Mouse (Mus musculus) intestine, embryonic 14.5 days (tissue): ENCODE results near the gene Trhr2. TPM values are rescaled to one million over a fixed set of nuclear protein-coding genes. Genes with fewer than 3 reads are reported as not detected.

ENCODE experiments used
- ATAC-seq: fragments of 200-750 bp; cut with Nextera tagmentation; replicated peaks from 2 replicates; pipeline ENCODE4 v1.8.0; 2017; ENCODE audit warnings: low read depth, moderate number of reproducible peaks, moderate TSS enrichment, moderate library complexity; ENCODE audit not compliant: low FRiP score, low TSS enrichment
- DNase-seq: peaks from one replicate; pipeline ENCODE4 v3.0.0-alpha.2; 2018; ENCODE audit warnings: low spot score
- H3K27ac ChIP-seq: fragments of 300-500 bp; sonication (generic); 2 replicates; pipeline ENCODE4 v1.5.1; 2014; ENCODE audit warnings: low read depth, mild to moderate bottlenecking, control low read depth
- H3K27me3 ChIP-seq: fragments of 300-500 bp; sonication (generic); replicated peaks from 2 replicates; pipeline ENCODE4 v1.6.1; 2014; ENCODE audit warnings: low read length, control low read depth; ENCODE audit not compliant: control insufficient read depth, insufficient read depth
- H3K36me3 ChIP-seq: fragments of 300-500 bp; sonication (generic); 2 replicates; pipeline ENCODE4 v1.6.1; 2014; ENCODE audit warnings: low read length, control low read depth; ENCODE audit not compliant: control insufficient read depth, insufficient read depth
- H3K4me1 ChIP-seq: fragments of 300-500 bp; sonication (generic); replicated peaks from 2 replicates; pipeline ENCODE4 v1.6.1; 2014; ENCODE audit warnings: low read length, control low read depth, mixed read lengths; ENCODE audit not compliant: control insufficient read depth, insufficient read depth
- H3K4me2 ChIP-seq: fragments of 300-500 bp; sonication (generic); 2 replicates; pipeline ENCODE4 v1.6.1; 2014; ENCODE audit warnings: low read length
- H3K4me3 ChIP-seq: fragments of 300-500 bp; sonication (generic); 2 replicates; pipeline ENCODE4 v1.5.1; 2014; ENCODE audit warnings: low read depth, low read length, control low read depth, mixed read lengths
- H3K9ac ChIP-seq: fragments of 300-500 bp; sonication (generic); 2 replicates; pipeline ENCODE4 v1.6.1; 2014; ENCODE audit warnings: mild to moderate bottlenecking, low read length
- H3K9me3 ChIP-seq: fragments of 300-500 bp; sonication (generic); 2 replicates; pipeline ENCODE4 v1.6.1; 2016; ENCODE audit warnings: low read length, control low read depth; ENCODE audit not compliant: control insufficient read depth
- WGBS: fragments of 180-500 bp; shearing (Covaris S2); extraction: QIAGEN DNeasy Blood & Tissue Kit; methylation state at CpG from one replicate; pipeline ENCODE4 v1.1.7; 2014; 5-methylcytosine and 5-hydroxymethylcytosine counted together
- polyA plus RNA-seq: library from polyadenylated mRNA; unstranded; fragments of >200 nt; fragmentation: Nextera tagmentation; extraction: Ambion mirVana; gene quantifications from 2 replicates; pipeline ENCODE4 v1.2.1, GENCODE M21; 2014

Trhr2 gene
- polyA plus RNA-seq, 1 experiment from 2014 or later, result not detected

DNA sequence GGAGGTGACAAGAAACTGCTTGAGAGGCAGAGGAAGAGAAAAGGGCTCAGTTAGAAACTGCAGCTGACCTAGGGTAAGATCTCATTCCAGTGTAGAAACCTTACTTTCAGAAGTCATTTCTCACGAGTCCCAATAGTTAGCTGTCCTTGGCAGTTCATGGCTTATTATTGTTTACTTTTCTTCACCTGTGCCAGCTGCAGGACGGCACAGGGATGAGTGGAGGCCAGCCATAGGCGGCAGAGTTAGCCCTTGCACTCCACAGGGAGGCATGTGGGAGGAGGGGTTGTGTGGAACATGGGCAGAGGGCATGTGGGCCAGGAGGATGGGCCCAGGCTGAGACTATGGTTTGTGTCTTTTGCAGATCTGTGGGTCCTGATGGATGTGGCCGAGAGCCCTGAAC lies 22.5 kb upstream of the Trhr2 start:
- H3K27me3 ChIP-seq, result no peaks in the 10 kb centered on the region
- no peak overlapping the region for H3K4me2 ChIP-seq
- H3K4me3 ChIP-seq, result no peak overlapping the region
- 64% methylated on average over 4 of the region's 4 CpGs for WGBS
- ATAC-seq, result no peak
- H3K4me1 ChIP-seq, result peaks cover 4% of the 10 kb centered on the region; the same call in 1 of the 2 replicates
- peaks cover 69% of the 10 kb centered on the region for H3K36me3 ChIP-seq
- no peak overlapping the region for H3K9ac ChIP-seq
- H3K9me3 ChIP-seq, result no peaks in the 10 kb centered on the region
- no peak overlapping the region for H3K27ac ChIP-seq
- no peak for DNase-seq

DNA sequence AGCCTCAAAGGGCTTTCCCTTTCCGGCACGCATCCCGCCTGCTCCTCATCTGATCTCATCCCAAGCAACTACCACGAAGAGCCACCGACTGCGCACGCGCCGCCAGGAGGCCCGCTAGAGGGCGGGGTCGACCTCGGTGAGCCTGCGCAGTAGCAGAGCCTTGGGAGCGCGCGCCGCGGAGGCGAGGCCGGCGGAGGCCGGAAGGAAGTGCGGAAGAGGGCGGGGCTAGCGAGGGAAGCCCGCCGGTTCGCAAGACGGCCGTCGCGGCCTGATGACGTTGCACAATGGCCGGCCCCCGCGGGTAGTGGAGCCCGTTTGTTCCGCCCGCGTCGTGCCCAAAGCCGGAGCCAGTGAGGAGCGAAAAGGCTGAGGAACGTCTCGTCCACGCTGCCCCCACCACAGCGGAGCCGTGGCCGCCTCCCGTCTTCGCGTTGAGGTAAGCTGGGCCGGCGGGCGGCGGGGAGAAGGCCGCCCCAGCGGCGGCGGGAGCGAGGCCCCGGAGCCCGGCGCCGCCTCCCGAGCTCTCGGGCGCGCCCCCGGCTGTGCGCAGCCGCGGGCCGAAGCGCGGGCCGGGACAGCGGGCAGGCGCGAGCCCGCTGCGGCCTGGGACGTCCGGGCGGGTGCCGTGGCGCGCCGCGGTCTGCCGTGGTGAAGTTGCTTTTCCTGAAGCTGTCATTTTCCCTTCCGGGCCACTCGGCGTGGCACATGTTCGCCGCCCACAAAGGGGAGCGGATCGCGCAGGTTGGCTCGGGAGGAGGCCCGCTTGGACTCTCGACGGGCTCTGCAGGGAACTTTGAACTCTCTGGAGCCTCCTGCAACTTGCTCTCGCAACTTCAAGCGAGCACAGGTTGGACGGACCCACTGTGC lies 16.1 kb upstream of the Trhr2 start, which contains the start of gene Zc3h18:
Gene Zc3h18 (plus strand): TSS at position 245 of the 867 bp plus-strand sequence.
- Histone ChIP-seq H3K9me3 (no peaks in the 10 kb centered on the region), H3K36me3 (peaks cover 18% of the 10 kb centered on the region), H3K27ac (peak within 1 kb of the TSS; percentile 92), H3K4me2 (peak within 1 kb of the TSS; percentile 83), H3K4me3 (peak within 1 kb of the TSS; percentile 92), H3K4me1 (peaks cover 11% of the 10 kb centered on the region), H3K27me3 (no peaks in the 10 kb centered on the region), H3K9ac (peak within 1 kb of the TSS; percentile 89)
- WGBS, result under 1% methylated on average over 95 of the region's 107 CpGs
- peak; percentile 89 for ATAC-seq
- peak; percentile 98 for DNase-seq

DNA sequence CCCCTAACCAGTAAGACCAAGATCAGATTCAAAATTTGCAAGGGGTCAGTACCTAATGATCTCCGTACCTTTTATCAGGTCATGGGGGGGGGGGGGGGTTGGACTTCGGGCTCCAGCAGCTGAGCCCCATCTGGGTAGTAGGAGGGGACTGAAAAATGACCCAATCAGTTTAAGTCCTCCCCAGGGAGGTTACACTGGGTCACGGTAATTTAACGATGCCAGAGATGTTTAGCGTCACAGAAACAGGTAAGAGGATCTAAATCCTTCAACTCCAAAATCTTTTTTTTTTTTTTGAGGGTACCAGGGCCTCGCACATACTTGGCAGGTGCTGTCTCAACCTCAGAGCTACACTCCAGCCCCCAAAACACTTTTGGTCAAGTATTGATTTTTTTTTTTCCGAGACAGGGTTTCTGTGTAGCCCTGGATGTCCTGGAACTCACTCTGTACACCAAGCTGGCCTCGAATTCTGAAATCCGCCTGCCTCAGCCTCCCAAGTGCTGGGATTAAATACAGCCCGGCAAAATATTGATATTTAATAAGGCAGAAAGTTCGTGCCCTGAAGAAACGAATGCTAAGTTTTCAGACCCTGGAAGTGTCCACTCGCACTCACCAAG lies 15.3 kb upstream of the Trhr2 start:
- ATAC-seq (peak; percentile 30), DNase-seq (no peak)
- Histone ChIP-seq H3K27me3 (no peaks in the 10 kb centered on the region), H3K4me3 (peak overlapping the region; percentile 92), H3K4me2 (peak overlapping the region; percentile 83), H3K9me3 (no peaks in the 10 kb centered on the region), H3K9ac (peak overlapping the region; percentile 25; the same call in 1 of the 2 replicates), H3K27ac (peak overlapping the region; percentile 92), H3K36me3 (peaks cover 14% of the 10 kb centered on the region), H3K4me1 (peaks cover 11% of the 10 kb centered on the region)
- 24% methylated on average over 13 of the region's 13 CpGs for WGBS

DNA sequence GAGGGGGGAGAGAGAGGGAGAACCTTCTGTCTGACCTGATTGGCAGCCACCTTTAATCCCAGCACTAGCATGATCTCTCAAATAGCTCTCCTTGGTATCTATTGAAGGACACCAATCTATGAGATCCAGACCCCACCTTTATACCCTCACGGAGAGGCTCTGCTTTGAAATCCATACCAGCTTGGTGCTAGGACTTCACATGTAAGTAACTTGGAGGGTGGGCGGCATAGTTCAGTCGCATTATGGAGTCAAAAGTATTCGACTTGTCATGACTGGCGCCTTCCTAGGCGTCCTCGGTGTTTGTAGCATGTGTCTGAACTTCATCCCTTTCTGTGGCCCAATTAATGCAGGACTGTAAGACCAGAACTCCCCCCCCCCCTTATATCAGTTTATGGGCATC lies 14.8 kb upstream of the Trhr2 start:
- Histone ChIP-seq H3K9ac (no peak overlapping the region), H3K4me3 (no peak overlapping the region), H3K4me1 (peaks cover 11% of the 10 kb centered on the region), H3K4me2 (peak overlapping the region; percentile 83; the same call in 1 of the 2 replicates), H3K27me3 (no peaks in the 10 kb centered on the region), H3K27ac (no peak overlapping the region), H3K9me3 (no peaks in the 10 kb centered on the region), H3K36me3 (peaks cover 10% of the 10 kb centered on the region)
- DNase-seq, result no peak
- 90% methylated on average over 7 of the region's 7 CpGs for WGBS
- no peak for ATAC-seq

DNA sequence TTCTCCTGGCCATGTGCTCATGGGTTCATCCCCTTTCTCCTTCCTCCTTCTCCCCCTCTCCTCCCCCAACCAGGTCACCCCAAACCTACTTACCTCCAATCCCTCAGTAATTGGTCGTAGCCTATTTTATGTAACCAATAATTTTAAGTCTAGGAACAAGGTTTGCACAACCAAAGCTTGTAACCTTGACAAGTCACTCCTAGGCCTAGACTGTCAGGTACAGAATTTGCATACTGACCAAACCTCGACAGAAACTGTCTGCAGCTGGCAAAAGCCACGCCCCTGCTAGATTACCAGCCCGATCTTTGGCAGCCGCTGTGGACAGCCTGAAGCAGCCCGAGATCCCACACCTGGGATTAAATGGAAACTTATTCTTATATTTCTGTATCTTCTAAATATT lies 11.2 kb upstream of the Trhr2 start:
- WGBS, result 70% methylated on average over 6 of the region's 6 CpGs
- H3K27ac ChIP-seq, result no peak overlapping the region
- H3K27me3 ChIP-seq, result no peaks in the 10 kb centered on the region; the same call in 1 of the 2 replicates
- no peak for DNase-seq
- no peak overlapping the region for H3K4me3 ChIP-seq
- H3K4me2 ChIP-seq, result no peak overlapping the region
- H3K9me3 ChIP-seq, result no peaks in the 10 kb centered on the region
- no peak overlapping the region for H3K9ac ChIP-seq
- H3K36me3 ChIP-seq, result no peaks in the 10 kb centered on the region
- no peaks in the 10 kb centered on the region; the same call in 1 of the 2 replicates for H3K4me1 ChIP-seq
- ATAC-seq, result no peak

GRCm38 (mm10) chr8:122369665-122370064 lies 9.1 kb upstream of the Trhr2 start:
- Histone ChIP-seq H3K9me3 (no peaks in the 10 kb centered on the region), H3K4me2 (no peak overlapping the region), H3K9ac (no peak overlapping the region), H3K27ac (no peak overlapping the region), H3K36me3 (no peaks in the 10 kb centered on the region), H3K4me3 (no peak overlapping the region), H3K27me3 (no peaks in the 10 kb centered on the region; the same call in 1 of the 2 replicates), H3K4me1 (no peaks in the 10 kb centered on the region; the same call in 1 of the 2 replicates)
- ATAC-seq, result peak; percentile 61; the same call in 1 of the 2 replicates
- 7% methylated on average over 9 of the region's 9 CpGs for WGBS
- DNase-seq, result peak; percentile 80

GRCm38 (mm10) chr8:122368494-122368893 lies 7.9 kb upstream of the Trhr2 start:
- ATAC-seq, result no peak
- 72% methylated on average over 10 of the region's 10 CpGs for WGBS
- no peaks in the 10 kb centered on the region for H3K9me3 ChIP-seq
- no peak overlapping the region for H3K4me2 ChIP-seq
- H3K4me3 ChIP-seq, result no peak overlapping the region
- H3K27ac ChIP-seq, result no peak overlapping the region
- H3K4me1 ChIP-seq, result no peaks in the 10 kb centered on the region; the same call in 1 of the 2 replicates
- H3K9ac ChIP-seq, result no peak overlapping the region
- H3K36me3 ChIP-seq, result no peaks in the 10 kb centered on the region
- no peaks in the 10 kb centered on the region; the same call in 1 of the 2 replicates for H3K27me3 ChIP-seq
- DNase-seq, result no peak

- Histone ChIP-seq H3K4me3 (no peak overlapping the region), H3K9me3 (no peaks in the 10 kb centered on the region), H3K4me1 (no peaks in the 10 kb centered on the region), H3K36me3 (no peaks in the 10 kb centered on the region), H3K9ac (no peak overlapping the region), H3K27ac (no peak overlapping the region), H3K27me3 (no peaks in the 10 kb centered on the region), H3K4me2 (no peak overlapping the region)
- ATAC-seq (no peak), DNase-seq (no peak)
- 34% methylated on average over 8 of the region's 8 CpGs for WGBS
Observed at GRCm38 (mm10) chr8:122362967-122363366, 2.4 kb upstream of the Trhr2 start.
